Mouse (Mus musculus) kidney, adult 2 months (tissue): ENCODE data around the gene Cdh13.

Experiments used
- CTCF ChIP-seq: fragments of 200-500 bp; conservative IDR thresholded peaks from 2 replicates; pipeline ENCODE4 v1.5.1; 2011; ENCODE audit warnings: low read depth, mild to moderate bottlenecking, control low read depth, low read length, moderate library complexity, mixed read lengths; ENCODE audit not compliant: insufficient read depth, insufficient read length
- POLR2A ChIP-seq: fragments of 200-500 bp; IDR thresholded peaks from one replicate; pipeline ENCODE4 v1.6.1; 2011; ENCODE audit warnings: low read depth, low read length, control low read depth

- TF ChIP-seq CTCF, result no peak
- TF ChIP-seq POLR2A, result no peak
These were observed 986.8 kb downstream of the Cdh13 start for GRCm38 (mm10) chr8:119270371-119270770.
